Mouse (Mus musculus) adrenal gland, postnatal 4 days (tissue): ENCODE measurements around the gene Zbtb7b. TPM values are rescaled to one million over a fixed set of nuclear protein-coding genes. Genes with fewer than 3 reads are reported as not detected.

Experiments used
- DNase-seq, 2 experiments: peaks; one replicate each; pipeline ENCODE4 v3.0.0; 2021 to 2022; ENCODE audit warnings: low spot score in 2 of 2, mixed read lengths in 2 of 2
- total RNA-seq, 2 experiments: library from RNA; stranded (reverse); gene quantifications; 2 replicates each; pipeline ENCODE4 v1.2.3; 2021

The Zbtb7b gene
- total RNA-seq, 2 experiments from 2014 or later: 41.8 to 47.2 TPM

- DNase-seq: no peak
Measured at GRCm38 (mm10) chr3:89373581-89374231, 20.9 kb downstream of the Zbtb7b start.

GRCm38 (mm10) chr3:89367338-89367737 is 27.2 kb downstream of the Zbtb7b start:
- no peak for DNase-seq

GRCm38 (mm10) chr3:89365486-89366414 is 28.8 kb downstream of the Zbtb7b start:
- DNase-seq: no peak

- DNase-seq: no peak
Measured at GRCm38 (mm10) chr3:89365153-89365485, 29.5 kb downstream of the Zbtb7b start, which contains the start of gene Dcst1. Gene Dcst1 (minus strand): TSS chr3:89365253.

GRCm38 (mm10) chr3:89364631-89365030 is 29.9 kb downstream of the Zbtb7b start:
- no peak for DNase-seq

GRCm38 (mm10) chr3:89361675-89362074 is 32.9 kb downstream of the Zbtb7b start, which contains the start of gene Dcst2:
Gene Dcst2 (plus strand): TSS chr3:89361975.
- no peak for DNase-seq

- DNase-seq: no peak
Measured at GRCm38 (mm10) chr3:89360237-89360636, 34.3 kb downstream of the Zbtb7b start.

- no peak for DNase-seq
Measured at GRCm38 (mm10) chr3:89359630-89360029, 34.9 kb downstream of the Zbtb7b start.

- DNase-seq: no peak
Measured at GRCm38 (mm10) chr3:89356029-89356428, 38.5 kb downstream of the Zbtb7b start.

- no peak for DNase-seq
Measured at GRCm38 (mm10) chr3:89355512-89355902, 39.1 kb downstream of the Zbtb7b start.

- DNase-seq: peak; percentile 77 to 83
Measured at GRCm38 (mm10) chr3:89354816-89355511, 39.6 kb downstream of the Zbtb7b start.

GRCm38 (mm10) chr3:89351271-89351670 is 43.3 kb downstream of the Zbtb7b start:
- no peak for DNase-seq

GRCm38 (mm10) chr3:89349869-89350501 is 44.6 kb downstream of the Zbtb7b start, which contains the start of gene Adam15:
Gene Adam15 (minus strand): TSS chr3:89349996.
- peak; percentile 77 to 79 for DNase-seq

GRCm38 (mm10) chr3:89348911-89349868 is 45.4 kb downstream of the Zbtb7b start:
- peak in 1 of 2 experiments; percentile 33 for DNase-seq

- no peak for DNase-seq
Measured at GRCm38 (mm10) chr3:89347916-89348315, 46.7 kb downstream of the Zbtb7b start.

GRCm38 (mm10) chr3:89346815-89347540 is 47.6 kb downstream of the Zbtb7b start:
- DNase-seq: no peak

- no peak for DNase-seq
Measured at GRCm38 (mm10) chr3:89343279-89343678, 51.3 kb downstream of the Zbtb7b start.

GRCm38 (mm10) chr3:89341794-89342193 is 52.8 kb downstream of the Zbtb7b start:
- no peak for DNase-seq

GRCm38 (mm10) chr3:89340465-89340864 is 54.1 kb downstream of the Zbtb7b start:
- DNase-seq: peak in 1 of 2 experiments; percentile 65
